Mouse (Mus musculus): ENCODE data around the gene Rgl2.

- TF ChIP-seq CTCF (IDR thresholded peaks at IDR 0.05; ENCODE audit: low read depth, low read length): no peak
- TF ChIP-seq POLR2A (IDR thresholded peaks at IDR 0.05; ENCODE audit: extremely low read depth, insufficient read depth, low read length): peak; percentile 83
Observed at GRCm38 (mm10) chr17:33978631-33979031, 49.3 kb downstream of the Rgl2 start.
